Mouse (Mus musculus) ES-E14 (cell line): ENCODE measurements around the gene Mmadhc. TPM values are rescaled to one million over a fixed set of nuclear protein-coding genes. Genes with fewer than 3 reads are reported as not detected.

Source experiments
- DNase-seq: peaks from one replicate; pipeline ENCODE4 v3.0.0-alpha.2; 2013; ENCODE audit warnings: low read depth, low spot score
- H3K27ac ChIP-seq: 2 replicates; pipeline ENCODE4 v1.5.1; 2012; ENCODE audit warnings: low read depth, mild to moderate bottlenecking, low read length, moderate library complexity, mixed read lengths; ENCODE audit not compliant: poor library complexity, insufficient read depth, severe bottlenecking
- H3K36me3 ChIP-seq: 2 replicates; pipeline ENCODE4 v1.6.1; 2012; ENCODE audit warnings: mild to moderate bottlenecking, low read length, moderate library complexity, mixed read lengths; ENCODE audit not compliant: control insufficient read depth, poor library complexity, insufficient read depth, severe bottlenecking
- H3K4me1 ChIP-seq, 2 experiments: fragments of 150-350 bp in 1 of 2; sonication (generic) in 1 of 2; 2 replicates each; pipeline ENCODE4 v1.6.1; 2012; ENCODE audit warnings: low read length in 2 of 2, mild to moderate bottlenecking in 1 of 2, mixed read lengths in 1 of 2; ENCODE audit not compliant: control insufficient read depth in 2 of 2, insufficient read depth in 2 of 2, poor library complexity in 1 of 2
- H3K4me3 ChIP-seq, 2 experiments: fragments of 150-350 bp in 1 of 2; sonication (generic) in 1 of 2; 2 replicates each; pipeline ENCODE4 v1.5.1; 2012; ENCODE audit warnings: low read length in 2 of 2, low read depth in 1 of 2, mild to moderate bottlenecking in 1 of 2, mixed read lengths in 1 of 2; ENCODE audit not compliant: insufficient read depth in 1 of 2, poor library complexity in 1 of 2, severe bottlenecking in 1 of 2
- H3K9ac ChIP-seq: 2 replicates; pipeline ENCODE4 v1.6.1; 2012; ENCODE audit warnings: low read depth, mild to moderate bottlenecking, low read length, mixed read lengths; ENCODE audit not compliant: poor library complexity, insufficient read depth, severe bottlenecking
- H3K9me3 ChIP-seq: fragments of 150-350 bp; sonication (generic); 2 replicates; pipeline ENCODE4 v1.6.1; 2012; ENCODE audit warnings: low read depth, mild to moderate bottlenecking, low read length; ENCODE audit not compliant: control insufficient read depth, insufficient read depth
- CHD2 ChIP-seq: IDR thresholded peaks from 2 replicates; pipeline ENCODE4 v1.6.1; 2014; ENCODE audit warnings: mild to moderate bottlenecking, low read depth, low read length, inconsistent platforms
- HCFC1 ChIP-seq: IDR thresholded peaks from 2 replicates; pipeline ENCODE4 v1.6.1; 2012; ENCODE audit warnings: low read length, inconsistent platforms, borderline replicate concordance; ENCODE audit not compliant: insufficient read depth
- MAFK ChIP-seq: IDR thresholded peaks from 2 replicates; pipeline ENCODE4 v1.6.1; 2014; ENCODE audit warnings: mild to moderate bottlenecking, low read depth, low read length, inconsistent platforms; ENCODE audit not compliant: insufficient read depth
- ZC3H11A ChIP-seq: IDR thresholded peaks from 2 replicates; pipeline ENCODE4 v1.6.1; 2012; ENCODE audit warnings: low read depth, mild to moderate bottlenecking, inconsistent platforms, low read length, borderline replicate concordance
- ZNF384 ChIP-seq: IDR thresholded peaks from 2 replicates; pipeline ENCODE4 v1.6.1; 2012; ENCODE audit warnings: low read depth, low read length, inconsistent platforms
- in situ Hi-C, 2 experiments: fragments of 600-800 bp; cut with MboI; formaldehyde crosslinking; loops; one replicate each; pipeline ENCODE4 v1.15.1; 2025; ENCODE audit warnings: low sequenced_read_pairs in 2 of 2, inconsistent platforms in 1 of 2; ENCODE audit not compliant: unreplicated experiment in 2 of 2
- total RNA-seq: library from RNA; depleted of rRNA; stranded (reverse); fragments of 300-350 nt; gene quantifications from 2 replicates; pipeline ENCODE4 v1.2.3, GENCODE M21; 2012; rRNA removed

The Mmadhc gene
- total RNA-seq, 1 experiment: 57.5 TPM

DNA sequence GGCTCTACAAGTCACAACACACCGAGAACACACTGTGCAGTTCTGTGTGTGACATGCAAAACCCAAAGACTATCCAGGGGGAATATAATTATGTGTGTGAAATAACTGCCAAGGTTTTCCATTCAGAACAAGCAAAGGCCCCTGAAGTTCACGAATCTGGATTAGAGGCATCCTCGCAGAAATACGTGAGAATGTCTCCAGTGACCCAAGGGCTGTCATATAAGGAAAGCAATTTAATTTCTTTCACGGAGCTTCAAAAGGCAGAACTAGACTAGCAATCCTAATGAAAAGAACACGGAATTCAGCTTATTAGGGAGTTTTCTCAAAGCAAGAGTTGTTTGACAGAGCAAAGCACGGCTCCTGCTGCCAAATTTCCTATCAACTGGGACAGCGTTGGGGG, 63.1 kb downstream of the Mmadhc start:
- no peak overlapping the region for H3K4me3 ChIP-seq
- H3K9me3 ChIP-seq: no peaks in the 10 kb centered on the region
- TF ChIP-seq CHD2: no peak
- no peak for TF ChIP-seq ZNF384
- no peak for TF ChIP-seq MAFK
- no peak for TF ChIP-seq ZC3H11A
- no peak for TF ChIP-seq HCFC1
- H3K9ac ChIP-seq: no peak overlapping the region
- in situ Hi-C loops: no loop called here
- DNase-seq: no peak
- no peak overlapping the region for H3K27ac ChIP-seq
- peaks cover 0 to 2% of the 10 kb centered on the region in 2 experiments; a peak in 1 of 4 replicates for H3K4me1 ChIP-seq
- H3K36me3 ChIP-seq: no peaks in the 10 kb centered on the region

Other genes with a start within 250 kb of the Mmadhc start
- gene Lypd6, start 230.4 kb downstream of the Mmadhc start, total RNA-seq: 1.5 and 3.1 TPM in 2 replicates